Mouse (Mus musculus): ENCODE results near the gene Fbf1.
"Not testable (repeated sequence)": the region's sequence is repeated elsewhere in the genome, so short reads cannot be mapped to it uniquely, and the experiment has no call there.

Gene Fbf1

GRCm38 (mm10) chr11:116134171-116134570 is 33.8 kb downstream of the Fbf1 start:
- no peak for DNase-seq (ENCODE audit: low spot score in 2 of 2)

GRCm38 (mm10) chr11:116133497-116133896 is 34.5 kb downstream of the Fbf1 start:
- DNase-seq (ENCODE audit: low spot score in 2 of 2) = no peak

- no peak for DNase-seq (ENCODE audit: low spot score in 2 of 2)
These were observed 35.3 kb downstream of the Fbf1 start for GRCm38 (mm10) chr11:116132366-116133333.

- peak in 1 of 2 experiments; percentile 63 for DNase-seq (ENCODE audit: low spot score in 2 of 2)
These were observed 36.4 kb downstream of the Fbf1 start for GRCm38 (mm10) chr11:116131349-116132170.

GRCm38 (mm10) chr11:116130488-116131205 is 37.3 kb downstream of the Fbf1 start, which contains the start of gene Trim65:
Gene Trim65 (minus strand): TSS chr11:116131128.
- peak; percentile 84 to 93 for DNase-seq (ENCODE audit: low spot score in 2 of 2)

GRCm38 (mm10) chr11:116129993-116130487 is 37.9 kb downstream of the Fbf1 start:
- DNase-seq (ENCODE audit: low spot score in 2 of 2) = no peak

- no peak for DNase-seq (ENCODE audit: low spot score in 2 of 2)
These were observed 38.7 kb downstream of the Fbf1 start for GRCm38 (mm10) chr11:116129091-116129790.

- no peak for DNase-seq (ENCODE audit: low spot score in 2 of 2)
These were observed 40.0 kb downstream of the Fbf1 start for GRCm38 (mm10) chr11:116127986-116128385.

GRCm38 (mm10) chr11:116127156-116127980 is 40.6 kb downstream of the Fbf1 start, which contains the start of gene Trim47:
Gene Trim47 (minus strand): TSS chr11:116127210.
- DNase-seq (ENCODE audit: low spot score in 2 of 2) = peak in 1 of 2 experiments; percentile 68

GRCm38 (mm10) chr11:116126261-116126660 is 41.7 kb downstream of the Fbf1 start:
- no peak for DNase-seq (ENCODE audit: low spot score in 2 of 2)

GRCm38 (mm10) chr11:116121731-116122245 is 46.2 kb downstream of the Fbf1 start:
- not testable (repeated sequence) for DNase-seq (ENCODE audit: low spot score in 2 of 2)

GRCm38 (mm10) chr11:116117819-116118218 is 50.1 kb downstream of the Fbf1 start:
- DNase-seq (ENCODE audit: low spot score in 2 of 2) = peak in 1 of 2 experiments; percentile 70

GRCm38 (mm10) chr11:116117241-116117640 is 50.7 kb downstream of the Fbf1 start:
- peak in 1 of 2 experiments; percentile 62 for DNase-seq (ENCODE audit: low spot score in 2 of 2)

GRCm38 (mm10) chr11:116111611-116112203 is 56.3 kb downstream of the Fbf1 start:
- no peak for DNase-seq (ENCODE audit: low spot score in 2 of 2)

GRCm38 (mm10) chr11:116111067-116111466 is 56.9 kb downstream of the Fbf1 start:
- no peak for DNase-seq (ENCODE audit: low spot score in 2 of 2)

GRCm38 (mm10) chr11:116110540-116110939 is 57.4 kb downstream of the Fbf1 start:
- DNase-seq (ENCODE audit: low spot score in 2 of 2) = no peak

GRCm38 (mm10) chr11:116110131-116110530 is 57.8 kb downstream of the Fbf1 start:
- DNase-seq (ENCODE audit: low spot score in 2 of 2) = peak in 1 of 2 experiments; percentile 50

- DNase-seq (ENCODE audit: low spot score in 2 of 2) = peak in 1 of 2 experiments; percentile 73
These were observed 58.4 kb downstream of the Fbf1 start for GRCm38 (mm10) chr11:116109441-116110081.

All from spleen, postnatal 4 days (tissue).